Mouse (Mus musculus) heart, postnatal 0 days (tissue): Measurements from ENCODE around the gene Mrpl24.

Experiments
- CTCF ChIP-seq: IDR thresholded peaks from 2 replicates; pipeline ENCODE4 v1.5.1; 2016; ENCODE audit warnings: antibody characterized with exemption, control low read depth, low read depth
- EP300 ChIP-seq: IDR thresholded peaks from 2 replicates; pipeline ENCODE4 v1.6.1; 2016; ENCODE audit warnings: antibody characterized with exemption, low read depth

DNA sequence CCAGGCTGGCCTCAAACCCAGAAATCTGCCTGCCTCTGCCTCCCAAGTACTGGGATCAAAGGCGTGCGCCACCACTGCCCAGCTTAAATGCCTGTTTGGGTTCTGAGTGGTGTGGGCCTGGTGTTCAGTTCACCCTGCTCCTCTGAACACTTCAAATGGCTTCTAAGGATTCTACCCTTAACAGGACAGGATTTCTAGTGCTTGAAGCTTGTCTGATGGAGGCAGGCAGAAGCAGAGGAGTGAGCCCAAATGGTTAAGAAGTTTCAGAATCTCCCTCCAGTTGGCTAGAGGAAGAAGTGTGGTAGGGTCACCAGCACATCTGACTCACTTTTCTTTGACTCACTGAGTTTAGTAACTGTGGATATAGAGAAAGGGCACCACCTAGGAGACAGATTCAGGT lies 9.9 kb upstream of the Mrpl24 start:
- TF ChIP-seq CTCF: no peak
- TF ChIP-seq EP300: no peak
